Mouse (Mus musculus) CD4-positive helper T cell, adult 2 months (primary cell): ENCODE data around the gene Nipal1.

Experiments
- DNase-seq: peaks from one replicate; pipeline ENCODE4 v3.0.0-alpha.2; 2012; ENCODE audit warnings: low read depth, missing footprints, low spot score

The Nipal1 gene

DNA sequence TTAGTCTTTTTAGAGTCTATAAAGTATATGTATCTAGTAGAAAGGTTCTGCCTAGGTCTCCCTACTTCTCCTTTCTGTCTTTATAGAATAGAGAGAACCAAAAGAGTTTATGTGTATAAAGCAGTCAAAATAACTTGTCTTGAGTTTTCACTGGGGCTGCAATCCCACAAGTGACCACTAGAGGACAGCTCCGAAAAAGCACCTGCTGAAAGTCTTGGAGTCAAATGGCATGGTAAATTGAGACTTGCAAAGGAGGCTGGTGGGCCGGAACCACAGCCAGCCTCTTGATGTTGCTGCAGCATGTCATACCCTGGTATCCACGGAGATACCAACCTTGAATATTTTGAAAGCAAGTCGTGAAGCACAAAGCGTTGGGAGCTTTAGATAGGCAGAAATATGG lies 17.7 kb downstream of the Nipal1 start:
- peak; percentile 61 for DNase-seq

DNA sequence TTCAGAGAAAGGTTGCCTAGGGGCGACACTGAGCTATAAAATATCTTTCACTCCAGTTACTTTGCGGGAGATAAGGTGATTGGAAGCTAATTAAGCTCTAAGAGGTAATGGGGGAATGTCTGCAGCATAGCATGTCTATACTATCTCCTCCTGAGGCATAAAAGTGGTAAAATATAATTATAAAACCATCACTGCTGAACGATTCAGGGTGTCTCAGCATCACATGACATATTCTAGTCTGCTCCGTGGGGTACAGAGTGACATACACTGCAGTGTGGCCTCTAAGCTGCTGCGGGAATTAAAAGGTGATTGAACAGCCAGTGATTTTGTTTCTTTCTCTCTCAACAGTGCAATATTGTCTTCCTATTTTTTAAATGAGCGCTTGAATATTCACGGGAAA lies 18.8 kb downstream of the Nipal1 start:
- DNase-seq = no peak

DNA sequence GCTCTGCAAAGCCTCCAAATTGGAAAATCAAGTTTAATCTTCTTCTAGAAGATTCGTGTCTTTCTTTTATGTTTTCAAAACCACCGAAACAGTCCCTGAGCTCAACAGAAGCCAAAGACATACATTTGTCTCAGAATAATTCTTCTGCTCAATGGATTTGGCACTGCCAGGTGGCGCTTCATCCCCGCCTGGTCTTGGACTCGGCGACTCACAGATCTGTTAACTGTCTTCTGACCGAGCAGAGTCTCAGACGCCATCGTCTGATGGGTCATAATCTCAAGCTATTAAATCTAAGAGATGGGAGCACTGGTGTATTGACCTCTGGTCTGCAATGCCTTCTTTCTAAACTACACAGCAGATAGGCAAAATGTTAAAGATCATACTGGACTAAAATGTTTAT lies 20.8 kb downstream of the Nipal1 start:
- no peak for DNase-seq

DNA sequence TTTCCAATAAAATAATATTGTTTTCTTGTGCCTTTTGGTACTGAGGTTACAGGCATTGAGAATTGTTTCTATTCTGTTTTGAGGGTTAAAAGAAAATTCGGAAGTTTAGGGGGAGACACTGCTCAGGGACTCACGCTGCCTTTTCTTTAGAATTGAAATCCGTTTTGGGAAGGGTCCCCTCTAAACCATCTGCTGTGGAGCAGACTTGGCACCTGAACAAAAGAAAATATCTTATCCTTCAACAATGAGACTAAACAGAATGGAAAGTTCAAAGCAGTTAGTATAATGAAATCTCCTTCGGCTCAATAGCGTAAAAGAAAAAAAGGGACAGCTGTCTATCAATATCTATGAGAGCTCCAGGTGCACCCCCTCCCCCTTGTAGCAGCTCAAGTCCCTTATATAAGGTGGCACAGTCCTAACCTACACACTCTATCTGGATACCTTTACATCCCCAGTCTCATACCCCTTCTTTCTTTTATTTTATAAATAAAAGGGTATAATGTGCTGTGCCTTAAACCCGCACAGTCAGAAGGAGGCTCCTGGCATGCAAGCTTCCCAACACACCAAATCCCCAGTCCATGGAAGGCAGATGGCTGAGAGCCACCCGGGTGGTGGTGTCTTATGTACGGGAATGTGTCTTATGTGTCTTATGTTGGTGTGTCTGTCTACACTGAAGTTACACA lies 23.6 kb downstream of the Nipal1 start:
- DNase-seq = no peak

DNA sequence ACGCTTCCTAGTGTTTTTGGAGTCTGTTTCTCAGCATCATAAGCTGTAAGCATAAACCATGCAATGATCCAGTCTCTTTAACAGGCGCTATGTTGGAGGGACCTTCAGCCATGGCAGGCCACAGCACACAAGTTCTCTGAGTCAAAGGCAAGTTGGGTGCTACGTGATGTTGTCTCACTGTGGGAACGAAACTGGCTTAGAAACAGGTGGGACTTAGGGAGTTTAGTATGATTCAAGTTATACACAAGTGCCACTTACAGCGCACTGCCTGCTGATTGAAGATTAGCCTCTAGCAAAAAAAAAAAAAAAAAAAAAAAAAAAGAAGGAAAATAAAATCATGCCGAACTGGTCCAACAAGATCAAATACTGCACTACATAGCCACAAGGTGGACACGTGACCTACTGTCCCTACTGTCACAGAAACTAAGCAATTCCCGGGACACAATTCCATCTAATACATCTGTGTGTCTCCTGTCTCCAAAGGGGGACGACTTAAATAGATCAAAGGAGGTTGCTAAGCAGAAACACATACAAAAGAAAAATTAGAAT lies 27.5 kb downstream of the Nipal1 start:
- no peak for DNase-seq

DNA sequence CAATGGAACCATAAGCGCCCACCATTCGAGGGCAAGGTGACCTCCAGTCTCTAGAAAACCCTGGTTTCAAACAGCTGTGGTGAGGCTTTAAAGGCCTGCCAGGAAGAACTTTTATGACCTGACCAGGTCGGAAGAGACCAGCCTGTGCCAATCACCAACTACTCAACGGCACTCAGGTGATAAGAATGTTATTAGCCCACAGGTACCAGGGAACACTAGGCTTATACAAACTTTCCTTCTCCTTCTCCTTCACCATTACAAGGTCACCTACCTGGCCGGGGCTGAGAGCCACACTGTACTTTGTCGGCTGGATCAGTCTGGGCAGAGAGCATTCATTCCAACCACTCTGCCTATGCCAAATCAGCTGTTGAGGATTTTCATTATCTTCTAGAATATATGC lies 33.9 kb downstream of the Nipal1 start:
- no peak for DNase-seq

DNA sequence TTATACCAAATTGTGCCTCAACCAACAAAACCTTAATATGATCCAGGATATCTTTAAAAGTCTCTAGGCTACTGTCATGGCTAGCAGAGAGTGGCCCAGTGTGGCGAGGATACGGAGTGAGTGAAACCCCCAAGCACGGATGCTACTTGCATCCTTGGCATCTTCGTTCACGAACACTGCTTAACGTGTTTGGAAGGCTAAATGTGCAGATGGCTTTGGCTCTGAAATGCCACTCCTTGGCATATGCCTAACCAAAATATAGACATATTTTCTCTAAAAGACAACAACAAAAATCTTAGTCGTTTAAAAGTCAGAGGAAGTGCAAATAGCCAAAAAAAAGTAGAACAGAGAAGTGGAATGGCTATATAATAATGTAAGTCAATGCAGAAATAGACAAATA lies 42.0 kb downstream of the Nipal1 start:
- no peak for DNase-seq

DNA sequence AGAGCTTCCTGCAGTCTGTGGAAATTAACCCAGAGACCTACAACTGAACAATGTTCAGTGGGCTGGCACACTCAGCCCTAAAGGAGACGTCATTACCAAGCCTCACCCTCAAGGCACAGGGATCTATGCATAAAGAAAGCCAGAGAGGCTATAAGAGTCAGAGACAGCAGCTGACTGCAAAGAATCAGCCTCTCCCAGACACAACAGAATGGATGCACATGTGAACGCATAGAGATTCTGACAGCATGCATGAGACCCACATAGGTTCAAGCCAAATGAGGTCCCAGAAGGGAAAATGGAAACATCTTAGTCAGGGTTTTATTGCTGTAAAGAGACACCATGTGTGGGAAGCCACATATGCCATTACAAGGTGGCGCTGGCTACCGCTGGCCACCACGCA lies 42.9 kb downstream of the Nipal1 start:
- DNase-seq = no peak

DNA sequence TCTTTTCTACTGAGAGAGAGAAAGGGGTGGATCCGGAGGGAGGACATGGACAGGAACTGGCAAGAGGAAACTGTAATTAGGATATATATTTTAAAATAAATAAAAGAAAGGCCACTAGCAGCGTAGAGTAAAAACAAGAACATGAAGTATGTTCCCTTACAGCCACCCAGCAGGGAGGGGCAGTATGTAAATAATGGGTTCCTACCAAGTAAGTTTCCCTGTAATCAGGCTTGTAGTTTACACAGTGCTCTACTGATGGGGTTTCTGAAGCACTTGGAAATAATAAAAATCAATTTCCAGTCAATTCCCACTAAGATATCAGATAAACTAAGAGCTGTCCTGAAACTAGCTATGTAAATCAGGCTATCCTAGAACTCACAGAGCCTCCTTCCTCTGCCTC lies 47.1 kb downstream of the Nipal1 start:
- DNase-seq = no peak

DNA sequence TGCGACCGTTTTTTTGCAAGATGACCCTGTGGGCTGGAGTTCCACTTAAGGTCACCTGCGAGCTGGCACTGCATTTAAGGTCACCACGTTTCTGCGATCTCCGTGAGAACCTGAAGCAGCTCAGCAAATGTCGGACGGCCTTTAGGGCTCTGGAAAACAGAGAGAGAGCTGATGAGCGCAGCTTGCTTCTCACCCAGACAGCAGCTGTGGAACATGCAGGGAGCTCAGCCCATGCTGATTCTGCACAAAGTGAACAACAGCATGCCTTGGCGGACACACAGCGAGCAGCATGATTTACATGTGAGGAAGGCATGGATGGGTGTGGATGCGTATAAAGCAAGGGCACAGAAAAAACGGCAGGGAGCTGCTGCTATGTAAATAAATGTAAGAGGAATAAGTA lies 48.9 kb downstream of the Nipal1 start:
- no peak for DNase-seq

DNA sequence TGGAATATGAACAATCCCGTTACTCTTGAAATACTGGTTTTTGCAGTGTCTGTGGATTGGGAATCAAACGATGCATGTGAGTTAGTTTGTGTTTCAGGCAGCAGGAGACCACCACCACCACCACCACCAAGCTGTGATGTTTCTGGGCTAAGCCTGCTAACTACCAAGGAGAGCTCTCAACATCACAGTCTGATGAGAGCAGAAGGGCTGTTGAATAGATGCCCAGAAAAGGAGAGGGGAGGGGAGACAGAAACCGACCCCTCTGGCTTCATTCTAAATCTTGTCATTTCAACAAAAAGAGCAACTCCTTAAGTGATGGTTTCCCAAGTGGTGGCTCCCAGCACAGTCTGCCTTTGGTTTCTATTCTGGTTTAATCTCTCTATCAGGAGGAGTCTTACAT lies 50.7 kb downstream of the Nipal1 start:
- no peak for DNase-seq

DNA sequence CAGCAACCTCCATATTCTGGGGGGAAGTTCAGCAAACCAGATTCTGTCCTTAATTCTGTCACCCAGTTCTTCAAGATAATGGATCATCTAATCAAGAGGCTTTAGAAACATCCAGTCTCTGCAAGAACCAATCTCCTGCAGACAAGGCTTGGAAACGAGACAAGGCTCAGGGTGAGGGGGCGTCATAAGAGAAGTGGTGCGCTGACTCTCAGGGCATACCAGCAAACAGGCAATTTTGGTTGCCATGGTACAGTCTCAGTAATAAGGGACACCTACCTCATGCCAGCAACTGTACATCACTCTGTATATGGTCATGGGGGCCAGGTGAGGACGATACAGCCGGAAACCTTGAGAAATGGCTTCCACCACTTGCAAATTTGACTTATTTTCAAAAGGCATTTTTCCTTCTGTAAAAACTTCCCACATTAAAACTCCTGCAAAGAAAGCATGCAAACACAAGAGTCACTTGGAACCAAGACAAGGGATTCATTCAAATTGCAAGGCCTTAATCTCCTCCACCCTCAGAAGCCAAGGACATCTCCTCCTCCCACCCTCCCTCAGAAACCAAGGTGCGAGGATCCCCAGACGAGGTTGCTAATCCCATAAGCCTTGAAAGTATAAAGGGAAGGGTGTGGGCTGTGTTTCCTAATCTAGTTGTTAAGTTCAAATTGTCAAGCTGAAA lies 51.4 kb downstream of the Nipal1 start:
- DNase-seq = no peak

DNA sequence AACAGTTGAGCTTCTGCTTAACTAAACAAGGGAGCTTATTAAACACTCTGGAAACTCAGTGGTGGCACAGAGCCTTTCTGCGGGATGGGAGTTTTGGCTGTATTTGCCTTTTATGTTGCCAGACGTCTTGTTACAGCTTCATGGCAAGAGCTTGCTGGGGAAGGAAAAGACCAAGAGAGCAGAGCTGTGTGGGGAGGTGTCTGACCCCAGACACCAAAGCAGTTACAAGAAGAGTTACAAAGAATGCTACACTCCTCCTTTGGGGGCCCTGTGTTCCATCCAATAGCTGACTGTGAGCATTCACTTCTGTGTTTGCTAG lies 51.9 kb downstream of the Nipal1 start:
- DNase-seq = no peak

DNA sequence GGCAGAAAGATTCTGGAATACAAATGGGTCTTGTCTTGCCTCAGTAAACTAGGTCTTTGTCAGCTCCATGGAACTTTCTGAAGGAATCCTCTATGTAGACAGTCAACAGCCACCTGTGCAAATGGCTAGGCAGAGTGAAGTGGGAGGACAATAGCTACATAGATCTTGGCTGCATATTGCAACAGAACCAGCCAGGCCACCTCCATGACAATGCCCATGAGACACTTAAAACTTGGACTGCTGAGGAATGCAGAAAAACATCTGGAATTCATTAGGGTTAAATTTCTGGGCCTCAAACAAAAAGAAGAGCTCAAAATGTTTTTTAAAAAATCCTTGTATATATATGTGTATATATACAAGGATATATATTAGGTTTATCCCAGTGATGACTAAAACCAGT lies 54.6 kb downstream of the Nipal1 start:
- DNase-seq = no peak

DNA sequence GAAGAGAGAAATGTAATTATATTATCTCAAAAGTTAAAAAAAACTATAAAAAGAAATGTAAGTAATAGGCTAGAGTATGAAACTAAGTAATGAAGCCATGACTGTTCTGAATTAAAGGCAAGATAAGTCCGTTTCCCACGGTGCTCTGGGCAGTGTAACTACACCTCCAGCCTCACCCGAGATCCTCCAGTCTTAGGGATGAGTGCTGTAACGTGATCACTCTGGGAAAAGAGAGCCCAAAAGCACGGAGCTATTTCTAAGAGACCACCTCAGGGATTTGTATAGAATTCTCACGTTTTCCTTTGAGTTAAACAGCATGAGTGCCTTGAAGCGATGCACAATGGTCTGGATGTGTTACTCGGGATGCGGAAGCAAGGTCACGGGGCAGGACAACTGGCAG lies 58.5 kb downstream of the Nipal1 start:
- no peak for DNase-seq

DNA sequence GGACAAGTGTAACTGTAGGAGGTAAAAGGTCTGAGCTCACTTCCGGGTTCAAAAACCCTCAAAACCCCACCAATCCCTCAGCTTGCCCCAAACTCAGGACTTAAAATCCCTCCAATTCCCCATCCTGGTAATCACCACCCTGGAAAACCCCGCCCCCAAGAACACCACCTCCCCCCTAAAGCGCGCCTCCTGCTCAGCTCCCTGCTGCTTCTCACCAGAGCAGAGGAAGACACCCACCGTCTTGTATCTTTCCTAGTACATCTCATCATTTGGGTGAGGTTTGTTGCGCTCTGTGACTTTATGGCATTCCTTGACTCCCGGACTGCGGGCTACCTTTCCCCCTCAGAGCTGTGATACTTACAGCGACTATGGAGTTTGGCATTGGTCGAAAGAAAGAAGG lies 59.1 kb downstream of the Nipal1 start:
- no peak for DNase-seq

DNA sequence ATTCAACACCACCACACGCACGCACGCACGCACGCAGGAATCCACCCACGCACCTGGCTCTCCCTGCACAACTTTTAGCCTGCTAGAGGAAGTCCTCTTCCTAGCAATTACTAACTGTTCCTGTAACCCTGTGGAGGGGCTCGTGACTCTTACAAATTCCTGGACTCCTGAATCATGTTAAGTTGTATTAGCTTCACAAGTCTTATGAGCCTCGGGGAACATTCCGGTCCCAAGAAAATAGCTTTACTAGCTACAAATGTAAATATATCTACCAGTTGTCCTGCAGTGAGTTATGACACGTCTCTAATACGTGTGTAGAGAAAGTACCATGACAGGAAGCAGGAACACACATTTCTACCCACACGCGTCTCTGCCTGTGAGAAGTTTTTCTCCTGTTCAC lies 61.9 kb downstream of the Nipal1 start:
- no peak for DNase-seq

DNA sequence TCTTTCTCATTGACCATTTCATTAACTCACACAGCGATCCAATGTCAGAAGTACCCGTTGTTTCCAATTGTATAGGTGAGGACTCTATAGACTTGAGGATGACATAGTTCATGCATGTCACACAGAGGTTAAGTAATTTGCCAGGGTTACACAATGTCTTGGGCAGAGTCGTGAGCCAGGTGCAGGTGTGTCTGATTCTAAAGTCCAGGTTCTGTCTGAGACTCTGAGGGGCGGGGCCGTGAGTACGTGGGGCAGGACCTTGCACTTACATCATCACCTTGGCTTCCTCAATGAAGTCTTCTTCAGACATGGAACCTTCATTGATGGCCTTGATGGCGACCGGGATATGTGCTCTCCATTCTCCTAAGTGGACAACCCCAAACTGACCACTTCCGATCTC lies 62.4 kb downstream of the Nipal1 start:
- DNase-seq = no peak

DNA sequence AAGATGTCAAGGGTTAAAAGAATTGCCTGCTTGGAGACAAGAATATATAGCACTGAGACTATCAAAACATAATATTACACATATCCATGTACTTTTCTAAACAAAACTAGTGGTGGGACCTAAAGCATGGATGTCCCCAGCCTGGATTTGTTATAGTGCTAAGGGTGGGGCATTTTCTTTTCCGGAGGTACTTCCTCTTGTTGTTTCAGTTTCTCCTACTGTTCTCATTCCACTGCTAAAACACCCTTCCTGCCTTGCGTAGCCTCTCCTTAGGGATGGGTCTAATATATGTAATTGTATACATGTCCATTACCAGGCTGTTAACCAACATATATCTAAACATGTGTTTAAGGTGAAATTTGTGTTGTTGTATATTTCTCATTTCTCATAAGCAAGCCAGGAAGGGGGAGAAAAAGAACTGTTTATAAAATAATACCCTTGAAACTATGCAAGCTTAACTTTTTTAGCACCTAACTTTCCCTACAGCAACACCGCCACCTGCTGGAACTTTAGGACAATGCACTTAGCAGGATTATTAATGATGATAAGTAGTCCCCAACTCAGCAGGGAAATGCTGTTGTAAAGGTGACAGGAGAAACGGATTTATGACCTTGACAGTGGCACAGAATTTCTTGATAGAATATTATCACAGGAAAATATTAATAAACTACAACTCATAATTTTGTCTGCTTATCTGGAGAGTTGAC lies 63.1 kb downstream of the Nipal1 start:
- peak; percentile 67 for DNase-seq

DNA sequence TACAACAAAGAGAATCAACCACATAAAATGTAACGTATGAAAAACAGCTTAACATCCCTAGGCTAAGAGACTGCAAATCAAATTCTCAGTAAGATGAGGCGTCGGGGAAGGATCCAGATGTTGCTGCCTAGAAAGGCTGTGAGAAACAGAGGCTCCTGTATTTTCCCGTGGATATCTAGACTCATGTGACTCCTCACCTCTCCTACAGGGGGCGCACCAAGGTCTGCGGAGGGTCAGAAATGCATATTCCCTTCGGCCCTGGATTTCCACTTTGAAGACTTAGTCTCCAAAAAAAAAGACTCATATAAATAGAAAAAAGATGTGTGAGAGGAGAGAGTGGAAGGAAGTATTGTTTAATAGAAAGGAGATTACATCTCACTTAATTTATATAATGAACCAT lies 73.0 kb downstream of the Nipal1 start:
- peak; percentile 36 for DNase-seq
